Mouse (Mus musculus) gastrocnemius, postnatal 10 days (tissue): ENCODE data around the gene Foxi2. TPM values are rescaled to one million over a fixed set of nuclear protein-coding genes. Genes with fewer than 3 reads are reported as not detected.
A peak's percentile ranks its signal among the peaks of the same experiment; 100 is the strongest.

ENCODE experiments used
- DNase-seq: peaks from one replicate; pipeline ENCODE4 v3.0.0; 2021; ENCODE audit warnings: mixed read lengths
- long read RNA-seq, 2 experiments: library from polyadenylated mRNA; stranded (forward); transcript quantifications; one replicate each; pipeline ENCODE4 v2.0.0; 2021
- total RNA-seq, 2 experiments: library from RNA; stranded (reverse); gene quantifications; 2 replicates each; pipeline ENCODE4 v1.2.3; 2021

The Foxi2 gene
- not detected for total RNA-seq
- long read RNA-seq, experiment 1 = 0 reads
- long read RNA-seq, experiment 2 = 0 reads

DNA sequence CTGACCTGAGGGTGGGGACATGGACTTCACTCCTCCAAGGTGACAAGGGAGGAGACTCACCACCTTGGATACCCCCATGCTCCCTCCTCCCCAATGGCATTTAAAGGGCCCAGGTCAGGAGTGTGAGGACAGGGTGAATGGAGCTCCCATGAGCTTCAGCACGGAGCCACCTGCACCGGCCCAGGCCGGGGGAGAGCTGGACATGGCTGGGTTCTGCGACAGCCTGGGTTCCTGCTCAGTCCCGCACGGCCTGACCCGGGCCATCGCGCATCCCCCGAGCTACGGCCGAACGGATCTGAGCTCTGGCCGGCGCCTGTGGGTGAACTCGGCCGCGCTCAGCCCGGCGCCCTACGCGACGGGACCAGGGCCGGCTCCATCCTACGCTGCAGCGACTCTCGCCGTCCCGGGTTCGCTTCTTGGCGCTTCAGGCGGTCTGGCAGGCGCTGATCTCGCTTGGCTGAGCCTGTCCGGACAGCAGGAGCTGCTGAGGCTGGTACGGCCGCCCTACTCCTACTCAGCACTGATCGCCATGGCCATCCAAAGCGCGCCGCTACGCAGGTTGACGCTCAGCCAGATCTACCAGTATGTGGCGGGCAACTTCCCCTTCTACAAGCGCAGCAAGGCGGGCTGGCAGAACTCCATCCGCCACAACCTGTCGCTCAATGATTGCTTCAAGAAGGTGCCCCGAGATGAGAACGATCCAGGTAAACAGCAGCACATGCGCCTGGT lies at the start of gene Foxi2:
Foxi2 (plus strand) TSS at position 72 of the 729 bp plus-strand sequence.
- peak; percentile 8 for DNase-seq

- no peak for DNase-seq
Observed at GRCm38 (mm10) chr7:135364606-135365005, 45.5 kb upstream of the Foxi2 start.

GRCm38 (mm10) chr7:135376048-135376447 lies 34.1 kb upstream of the Foxi2 start:
- no peak for DNase-seq

GRCm38 (mm10) chr7:135376932-135377331 lies 33.2 kb upstream of the Foxi2 start:
- peak; percentile 13 for DNase-seq

GRCm38 (mm10) chr7:135378331-135378730 lies 31.8 kb upstream of the Foxi2 start:
- DNase-seq = no peak

DNA sequence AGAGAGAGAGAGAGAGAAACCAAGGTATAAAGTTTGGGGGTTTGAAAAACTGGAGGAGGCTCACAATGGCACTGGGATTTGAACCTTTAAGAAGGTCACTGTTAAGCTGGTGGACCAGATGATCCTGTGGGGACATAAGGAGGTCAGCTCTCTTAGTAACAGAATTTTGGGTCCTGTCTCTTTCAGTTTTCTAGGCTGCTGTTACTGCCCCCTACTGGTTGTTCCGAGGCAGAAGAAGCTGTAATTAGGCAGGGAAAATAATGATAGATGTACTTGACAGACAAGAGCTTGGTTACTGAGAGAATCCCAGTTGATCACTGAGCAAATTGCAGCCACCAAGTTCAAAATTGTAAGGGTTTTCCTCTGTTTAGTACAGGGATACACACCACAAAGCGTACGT lies 21.1 kb upstream of the Foxi2 start:
- DNase-seq = no peak

DNA sequence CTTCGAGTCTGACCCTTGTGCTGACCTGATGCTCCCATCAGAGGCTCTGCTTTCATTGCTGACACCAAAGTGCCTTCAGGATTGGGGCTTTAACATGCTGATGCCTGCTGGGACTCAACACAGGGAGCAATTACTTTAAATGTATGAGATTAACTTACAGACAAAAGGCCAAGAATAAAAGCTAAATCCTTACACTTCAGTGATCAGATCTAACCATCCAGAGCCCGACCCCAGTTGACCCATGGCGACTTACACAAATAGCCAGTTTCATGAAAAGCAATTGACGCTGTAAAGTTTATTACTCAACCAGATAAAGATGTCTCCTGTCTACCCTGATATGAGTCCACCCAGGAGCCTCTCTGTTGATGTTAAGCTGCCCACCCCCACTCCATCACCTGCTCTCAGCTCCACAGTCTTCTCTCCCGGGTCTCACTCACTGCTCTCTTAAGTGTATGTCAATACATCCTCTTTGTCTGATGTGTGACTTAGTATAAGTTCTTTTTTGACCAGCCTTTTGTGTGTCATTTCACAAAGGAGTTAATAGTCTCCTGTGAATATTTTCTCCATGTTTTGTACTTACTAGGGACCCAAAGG lies 17.1 kb upstream of the Foxi2 start:
- DNase-seq = no peak

DNA sequence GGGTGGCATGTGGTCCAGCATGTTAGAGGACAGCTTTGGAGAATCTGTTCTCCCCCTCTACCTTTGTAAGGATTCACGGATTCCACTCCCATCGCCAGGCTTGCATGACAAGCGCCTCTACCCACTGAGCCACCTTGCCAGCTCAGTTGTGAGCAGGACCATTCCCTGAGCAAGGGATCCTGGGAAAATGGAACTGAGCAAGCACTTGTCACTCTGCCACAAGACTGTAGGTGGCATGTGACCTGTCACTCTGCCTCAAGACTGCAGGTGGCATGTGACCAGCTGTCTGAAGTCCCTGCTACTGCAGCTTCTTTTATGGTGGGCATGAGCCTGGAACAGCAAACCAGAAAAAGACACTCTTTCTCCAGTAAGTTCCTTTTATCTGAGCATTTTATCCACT lies 15.7 kb upstream of the Foxi2 start:
- no peak for DNase-seq

- no peak for DNase-seq
Observed at GRCm38 (mm10) chr7:135395242-135395641, 14.9 kb upstream of the Foxi2 start.

GRCm38 (mm10) chr7:135397096-135397495 lies 13.0 kb upstream of the Foxi2 start:
- DNase-seq = no peak

GRCm38 (mm10) chr7:135397874-135398273 lies 12.2 kb upstream of the Foxi2 start:
- DNase-seq = no peak

- peak; percentile 67 for DNase-seq
Observed at GRCm38 (mm10) chr7:135403416-135403815, 6.7 kb upstream of the Foxi2 start.

DNA sequence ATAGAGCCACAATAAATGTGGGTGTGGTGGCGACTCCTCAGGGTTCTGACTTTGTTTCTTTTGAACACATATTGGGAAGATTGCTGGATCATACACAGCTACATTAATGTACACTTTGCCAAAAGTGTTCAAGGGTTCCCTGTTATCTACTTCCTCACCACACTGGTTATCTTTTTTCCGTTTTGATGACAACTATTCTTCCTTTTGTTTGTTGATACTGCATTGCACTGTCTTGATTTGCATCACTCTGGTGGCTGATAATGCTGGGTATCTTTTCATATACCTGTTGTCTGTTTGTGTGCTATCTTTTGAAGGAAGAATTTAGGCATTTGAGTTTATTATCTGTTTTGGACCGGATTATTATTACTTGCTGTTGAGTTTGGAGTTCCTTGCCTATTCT lies 3.3 kb upstream of the Foxi2 start:
- no peak for DNase-seq

- DNase-seq = no peak
Observed at GRCm38 (mm10) chr7:135408501-135408900, 1.6 kb upstream of the Foxi2 start.

- no peak for DNase-seq
Observed at GRCm38 (mm10) chr7:135412357-135412756, 2.2 kb downstream of the Foxi2 start.

GRCm38 (mm10) chr7:135428840-135429239 lies 18.7 kb downstream of the Foxi2 start:
- DNase-seq = no peak

DNA sequence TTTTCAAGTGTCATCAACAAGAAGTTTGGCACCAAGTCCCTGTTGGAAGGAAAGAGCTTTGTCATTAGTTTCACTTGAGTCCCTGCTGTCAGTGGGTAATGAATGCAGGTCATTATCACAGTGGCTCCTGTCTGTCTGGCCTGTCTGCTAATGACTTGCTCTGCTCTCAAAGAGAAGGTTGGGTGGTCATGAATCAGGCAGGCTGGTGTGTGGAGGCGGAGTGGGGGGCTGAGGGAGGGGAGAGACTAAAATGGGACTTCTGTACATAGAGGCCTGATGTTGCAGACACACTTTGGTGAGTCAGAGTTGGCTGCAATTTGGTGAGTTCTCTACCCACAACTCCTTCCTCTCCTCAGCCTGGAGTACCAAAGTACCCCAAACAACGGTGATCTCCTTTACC lies 20.8 kb downstream of the Foxi2 start:
- no peak for DNase-seq

- no peak for DNase-seq
Observed at GRCm38 (mm10) chr7:135443903-135444302, 33.8 kb downstream of the Foxi2 start.

- no peak for DNase-seq
Observed at GRCm38 (mm10) chr7:135451340-135451739, 41.2 kb downstream of the Foxi2 start.

GRCm38 (mm10) chr7:135452366-135452765 lies 42.3 kb downstream of the Foxi2 start:
- no peak for DNase-seq

GRCm38 (mm10) chr7:135453690-135454089 lies 43.6 kb downstream of the Foxi2 start:
- peak; percentile 11 for DNase-seq
